Mouse (Mus musculus): Measurements from ENCODE around the gene Mfsd14a. TPM values are rescaled to one million over a fixed set of nuclear protein-coding genes. Genes with fewer than 3 reads are reported as not detected.

Gene Mfsd14a
- polyA plus RNA-seq, 1 experiment from 2014 or later = 78.5 TPM

- no peak overlapping the region for H3K4me3 ChIP-seq
- H3K4me1 ChIP-seq = 0 out of 2 replicates have a peak, but pooled peaks cover 2% of the 10 kb centered on the region
- WGBS = 93% methylated on average over 7 of the region's 7 CpGs
- no peak overlapping the region for H3K27ac ChIP-seq
- no peak overlapping the region for H3K4me2 ChIP-seq
- H3K9ac ChIP-seq = no peak overlapping the region
- no peak for ATAC-seq (ENCODE audit: insufficient number of reproducible peaks, insufficient read depth, low FRiP score, low TSS enrichment, low read depth)
- no peaks in the 10 kb centered on the region for H3K9me3 ChIP-seq
- H3K36me3 ChIP-seq = peaks cover 50% of the 10 kb centered on the region
- no peaks in the 10 kb centered on the region for H3K27me3 ChIP-seq
Measured at GRCm38 (mm10) chr3:116648805-116649204, 13.7 kb downstream of the Mfsd14a start.

GRCm38 (mm10) chr3:116646387-116646786, 16.1 kb downstream of the Mfsd14a start:
- WGBS = 98% methylated on average over 1 of the region's 1 CpGs
- peaks cover 70% of the 10 kb centered on the region for H3K36me3 ChIP-seq

GRCm38 (mm10) chr3:116642373-116642772, 20.1 kb downstream of the Mfsd14a start:
- Histone ChIP-seq H3K27ac (no peak overlapping the region), H3K27me3 (no peaks in the 10 kb centered on the region), H3K4me2 (no peak overlapping the region), H3K4me1 (no peaks in the 10 kb centered on the region), H3K9me3 (no peaks in the 10 kb centered on the region), H3K4me3 (no peak overlapping the region), H3K9ac (no peak overlapping the region), H3K36me3 (peaks cover 84% of the 10 kb centered on the region)
- WGBS = 76% methylated on average over 2 of the region's 2 CpGs
- no peak for ATAC-seq (ENCODE audit: insufficient number of reproducible peaks, insufficient read depth, low FRiP score, low TSS enrichment, low read depth)

More at GRCm38 (mm10) chr3:116646387-116646786, 16.1 kb downstream of the Mfsd14a start:
- no peak overlapping the region for H3K4me3 ChIP-seq
- no peak for ATAC-seq (ENCODE audit: insufficient number of reproducible peaks, insufficient read depth, low FRiP score, low TSS enrichment, low read depth)
- no peaks in the 10 kb centered on the region for H3K9me3 ChIP-seq
- no peaks in the 10 kb centered on the region for H3K4me1 ChIP-seq
- H3K9ac ChIP-seq = no peak overlapping the region
- H3K4me2 ChIP-seq = no peak overlapping the region
- no peak overlapping the region for H3K27ac ChIP-seq
- no peaks in the 10 kb centered on the region for H3K27me3 ChIP-seq

- Histone ChIP-seq H3K27me3 (no peaks in the 10 kb centered on the region), H3K4me1 (no peaks in the 10 kb centered on the region), H3K36me3 (peaks cover 85% of the 10 kb centered on the region), H3K9me3 (no peaks in the 10 kb centered on the region), H3K27ac (no peak overlapping the region), H3K4me3 (no peak overlapping the region), H3K9ac (no peak overlapping the region), H3K4me2 (no peak overlapping the region)
- WGBS = 88% methylated on average over 6 of the region's 6 CpGs
- no peak for ATAC-seq (ENCODE audit: insufficient number of reproducible peaks, insufficient read depth, low FRiP score, low TSS enrichment, low read depth)
Measured at GRCm38 (mm10) chr3:116641811-116642371, 20.6 kb downstream of the Mfsd14a start.

- peaks cover 82% of the 10 kb centered on the region for H3K36me3 ChIP-seq
Measured at GRCm38 (mm10) chr3:116640024-116640423, 22.5 kb downstream of the Mfsd14a start.

GRCm38 (mm10) chr3:116638572-116638971, 23.9 kb downstream of the Mfsd14a start:
- Histone ChIP-seq H3K4me3 (no peak overlapping the region), H3K4me1 (no peaks in the 10 kb centered on the region), H3K9me3 (no peaks in the 10 kb centered on the region), H3K36me3 (peaks cover 85% of the 10 kb centered on the region), H3K27me3 (no peaks in the 10 kb centered on the region), H3K4me2 (no peak overlapping the region), H3K27ac (no peak overlapping the region), H3K9ac (no peak overlapping the region)
- 95% methylated on average over 7 of the region's 7 CpGs for WGBS
- no peak for ATAC-seq (ENCODE audit: insufficient number of reproducible peaks, insufficient read depth, low FRiP score, low TSS enrichment, low read depth)

More at GRCm38 (mm10) chr3:116640024-116640423, 22.5 kb downstream of the Mfsd14a start:
- no peaks in the 10 kb centered on the region for H3K4me1 ChIP-seq
- no peak overlapping the region for H3K4me2 ChIP-seq
- H3K27ac ChIP-seq = no peak overlapping the region
- H3K9ac ChIP-seq = no peak overlapping the region
- no peaks in the 10 kb centered on the region for H3K27me3 ChIP-seq
- ATAC-seq (ENCODE audit: insufficient number of reproducible peaks, insufficient read depth, low FRiP score, low TSS enrichment, low read depth) = no peak
- no peaks in the 10 kb centered on the region for H3K9me3 ChIP-seq
- WGBS = 94% methylated on average over 1 of the region's 1 CpGs
- no peak overlapping the region for H3K4me3 ChIP-seq

- Histone ChIP-seq H3K9ac (no peak overlapping the region), H3K4me1 (no peaks in the 10 kb centered on the region), H3K4me2 (no peak overlapping the region), H3K9me3 (no peaks in the 10 kb centered on the region), H3K36me3 (peaks cover 84% of the 10 kb centered on the region), H3K4me3 (no peak overlapping the region), H3K27ac (no peak overlapping the region), H3K27me3 (no peaks in the 10 kb centered on the region)
- ATAC-seq (ENCODE audit: insufficient number of reproducible peaks, insufficient read depth, low FRiP score, low TSS enrichment, low read depth) = no peak
- WGBS = 85% methylated on average over 9 of the region's 9 CpGs
Measured at GRCm38 (mm10) chr3:116637693-116638476, 24.6 kb downstream of the Mfsd14a start.

- Histone ChIP-seq H3K9me3 (no peaks in the 10 kb centered on the region), H3K27ac (no peak overlapping the region), H3K9ac (no peak overlapping the region), H3K27me3 (no peaks in the 10 kb centered on the region), H3K4me3 (no peak overlapping the region), H3K4me1 (no peaks in the 10 kb centered on the region), H3K36me3 (peaks cover 80% of the 10 kb centered on the region), H3K4me2 (no peak overlapping the region)
- 66% methylated on average over 5 of the region's 5 CpGs for WGBS
- ATAC-seq (ENCODE audit: insufficient number of reproducible peaks, insufficient read depth, low FRiP score, low TSS enrichment, low read depth) = no peak
Measured at GRCm38 (mm10) chr3:116635799-116636198, 26.7 kb downstream of the Mfsd14a start.

- Histone ChIP-seq H3K4me1 (no peaks in the 10 kb centered on the region), H3K4me2 (no peak overlapping the region), H3K9ac (no peak overlapping the region), H3K27ac (no peak overlapping the region), H3K4me3 (no peak overlapping the region), H3K27me3 (no peaks in the 10 kb centered on the region), H3K9me3 (no peaks in the 10 kb centered on the region), H3K36me3 (peaks cover 80% of the 10 kb centered on the region)
- no peak for ATAC-seq (ENCODE audit: insufficient number of reproducible peaks, insufficient read depth, low FRiP score, low TSS enrichment, low read depth)
- WGBS = 92% methylated on average over 8 of the region's 8 CpGs
Measured at GRCm38 (mm10) chr3:116634853-116635252, 27.6 kb downstream of the Mfsd14a start.

- Histone ChIP-seq H3K27ac (no peak overlapping the region), H3K36me3 (peaks cover 75% of the 10 kb centered on the region), H3K4me2 (no peak overlapping the region), H3K9ac (no peak overlapping the region), H3K4me3 (no peak overlapping the region), H3K4me1 (no peaks in the 10 kb centered on the region), H3K9me3 (no peaks in the 10 kb centered on the region), H3K27me3 (no peaks in the 10 kb centered on the region)
- no peak for ATAC-seq (ENCODE audit: insufficient number of reproducible peaks, insufficient read depth, low FRiP score, low TSS enrichment, low read depth)
- WGBS = 96% methylated on average over 3 of the region's 3 CpGs
Measured at GRCm38 (mm10) chr3:116634091-116634490, 28.4 kb downstream of the Mfsd14a start.

- H3K4me2 ChIP-seq = no peak overlapping the region
- ATAC-seq (ENCODE audit: insufficient number of reproducible peaks, insufficient read depth, low FRiP score, low TSS enrichment, low read depth) = no peak
- H3K27me3 ChIP-seq = no peaks in the 10 kb centered on the region
- no peaks in the 10 kb centered on the region for H3K9me3 ChIP-seq
- 90% methylated on average over 3 of the region's 3 CpGs for WGBS
- peaks cover 68% of the 10 kb centered on the region for H3K36me3 ChIP-seq
- no peak overlapping the region for H3K9ac ChIP-seq
- no peaks in the 10 kb centered on the region for H3K4me1 ChIP-seq
- no peak overlapping the region for H3K4me3 ChIP-seq
- no peak overlapping the region for H3K27ac ChIP-seq
Measured at GRCm38 (mm10) chr3:116632971-116633370, 29.5 kb downstream of the Mfsd14a start.

GRCm38 (mm10) chr3:116631459-116631858, 31.0 kb downstream of the Mfsd14a start:
- Histone ChIP-seq H3K36me3 (peaks cover 66% of the 10 kb centered on the region), H3K27me3 (no peaks in the 10 kb centered on the region), H3K4me1 (no peaks in the 10 kb centered on the region), H3K4me3 (no peak overlapping the region), H3K27ac (no peak overlapping the region), H3K9ac (no peak overlapping the region), H3K4me2 (no peak overlapping the region), H3K9me3 (no peaks in the 10 kb centered on the region)
- ATAC-seq (ENCODE audit: insufficient number of reproducible peaks, insufficient read depth, low FRiP score, low TSS enrichment, low read depth) = no peak
- WGBS = 59% methylated on average over 1 of the region's 1 CpGs

All from embryonic facial prominence, embryonic 13.5 days (tissue).